In the genomic region with DNA sequence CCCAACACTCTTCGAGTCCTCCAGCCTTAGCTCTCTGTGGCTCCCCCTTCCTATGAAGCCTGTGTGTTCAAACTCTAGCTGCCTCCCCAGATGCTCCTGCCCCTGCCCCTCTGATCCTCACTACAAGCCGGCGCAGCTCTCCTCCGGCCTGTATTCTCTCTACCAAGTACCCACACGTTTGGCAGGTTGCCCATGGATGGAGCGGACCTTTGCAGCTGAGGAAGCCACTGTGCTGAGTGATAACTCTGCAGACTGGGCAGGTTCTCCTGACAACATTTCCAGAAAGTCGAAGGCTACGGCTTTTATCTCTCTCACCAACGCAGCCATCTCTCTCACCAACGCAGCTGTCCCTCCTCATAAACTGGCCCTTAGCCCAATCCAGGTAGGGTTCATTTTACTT, we compare ENCODE assay signal across 29 mouse cellular contexts. TPM values are rescaled to one million over a fixed set of nuclear protein-coding genes. Genes with fewer than 3 reads are reported as not detected.
DNase-seq lines count a peak whose midpoint lies in the region; ATAC-seq and TF ChIP-seq lines count a peak whose summit lies in the region.
"Had no signal": no experiment of that assay in that cellular context is flagged by ENCODE, and none has a peak within 500 bp of the region (broad histone marks: within the 10 kb centered on the region; RNA-seq: fewer than 3 reads in every experiment).

No protein-coding gene starts in this region.

- WGBS in hindbrain, postnatal 0 days, result 69% methylated on average over 10 of the region's 10 CpGs
- 91% methylated on average over 10 of the region's 10 CpGs for WGBS in hindbrain, embryonic 10.5 days

- H3K27ac ChIP-seq in hindbrain, postnatal 0 days, result no peak overlapping the region
- no peak overlapping the region for H3K27ac ChIP-seq in hindbrain, embryonic 10.5 days
- H3K27ac ChIP-seq: embryonic facial prominence, embryonic 10.5 days; embryonic facial prominence, embryonic 15.5 days; hindbrain, embryonic 15.5 days; layer of hippocampus, adult 2 months; limb, embryonic 15.5 days; liver, embryonic 14.5 days; neural tube, embryonic 15.5 days had no signal

- peak; percentile 38 for DNase-seq in hindbrain, postnatal 0 days (ENCODE audit: low spot score)
- no peak for DNase-seq in hindbrain, embryonic 10.5 days (ENCODE audit: low spot score)
- DNase-seq in testis, postnatal 10 days (ENCODE audit: low spot score), result peak; percentile 63
- no peak for DNase-seq in testis, postnatal 14 days (ENCODE audit: low spot score)
- no peak for DNase-seq in kidney, adult 18-20 months
- no peak for DNase-seq in embryo, embryonic 11 days
- DNase-seq: adrenal gland, adult 2 months; cerebellum, adult 8-10 months; gastrocnemius, postnatal 25 days; heart, adult 18-20 months; kidney, adult 2 months; kidney, postnatal 36 days; lung, embryonic 14.5 days; midbrain, embryonic 14.5 days; right cerebral cortex, adult 18-20 months; spleen, adult 18-20 months; thymus, adult 2 months; thymus, postnatal 36 days had no signal

- no peaks in the 10 kb centered on the region for H3K4me1 ChIP-seq in hindbrain, postnatal 0 days (ENCODE audit: insufficient read depth, low read length)
- 0 out of 2 replicates have a peak, but pooled peaks cover 4% of the 10 kb centered on the region for H3K4me1 ChIP-seq in hindbrain, embryonic 10.5 days (replicated peaks)
- H3K4me1 ChIP-seq: embryonic facial prominence, embryonic 10.5 days; embryonic facial prominence, embryonic 15.5 days; hindbrain, embryonic 15.5 days; neural tube, embryonic 15.5 days had no signal

- no peaks in the 10 kb centered on the region for H3K27me3 ChIP-seq in hindbrain, postnatal 0 days (ENCODE audit: insufficient read depth, low read length)
- H3K27me3 ChIP-seq in hindbrain, embryonic 10.5 days (ENCODE audit: insufficient read depth, poor library complexity, severe bottlenecking), result no peaks in the 10 kb centered on the region
- H3K27me3 ChIP-seq: embryonic facial prominence, embryonic 15.5 days; heart, embryonic 12.5 days; hindbrain, embryonic 15.5 days; limb, embryonic 15.5 days; neural tube, embryonic 15.5 days had no signal

- no peaks in the 10 kb centered on the region for H3K36me3 ChIP-seq in hindbrain, postnatal 0 days (ENCODE audit: insufficient read depth, low read length)
- H3K36me3 ChIP-seq in hindbrain, embryonic 10.5 days, result no peaks in the 10 kb centered on the region
- H3K36me3 ChIP-seq: embryonic facial prominence, embryonic 10.5 days; embryonic facial prominence, embryonic 15.5 days; G1E; heart, embryonic 12.5 days; hindbrain, embryonic 15.5 days; limb, embryonic 15.5 days; neural tube, embryonic 15.5 days had no signal

- no peak for ATAC-seq in hindbrain, postnatal 0 days
- peak; percentile 79 for ATAC-seq in common myeloid progenitor, adult 5-6 weeks (replicated peaks; ENCODE audit: low read depth, poor library complexity, severe bottlenecking)
- ATAC-seq: forebrain, embryonic 14.5 days had no signal

- no peak for TF ChIP-seq CTCF in hindbrain, postnatal 0 days (IDR thresholded peaks at IDR 0.05; ENCODE audit: low read depth)

- H3K4me2 ChIP-seq in hindbrain, postnatal 0 days (ENCODE audit: low read depth, low read length), result no peak overlapping the region
- H3K4me2 ChIP-seq: embryonic facial prominence, embryonic 15.5 days; heart, embryonic 12.5 days; hindbrain, embryonic 15.5 days; limb, embryonic 15.5 days; lung, embryonic 14.5 days; neural tube, embryonic 15.5 days had no signal

- H3K4me3 ChIP-seq in hindbrain, postnatal 0 days (ENCODE audit: low read length), result no peak overlapping the region
- H3K4me3 ChIP-seq in hindbrain, embryonic 10.5 days, result no peak overlapping the region
- H3K4me3 ChIP-seq: embryonic facial prominence, embryonic 10.5 days; embryonic facial prominence, embryonic 15.5 days; heart, embryonic 12.5 days; hindbrain, embryonic 15.5 days; layer of hippocampus, adult 2 months; limb, embryonic 15.5 days; neural tube, embryonic 15.5 days had no signal

- H3K9me3 ChIP-seq in hindbrain, postnatal 0 days (ENCODE audit: low read length), result no peaks in the 10 kb centered on the region
- no peaks in the 10 kb centered on the region for H3K9me3 ChIP-seq in hindbrain, embryonic 10.5 days
- H3K9me3 ChIP-seq: embryonic facial prominence, embryonic 10.5 days; embryonic facial prominence, embryonic 15.5 days; G1E; hindbrain, embryonic 15.5 days; limb, embryonic 15.5 days; neural tube, embryonic 15.5 days had no signal

- no peak overlapping the region for H3K9ac ChIP-seq in hindbrain, postnatal 0 days (replicated peaks; ENCODE audit: low read length)
- H3K9ac ChIP-seq: embryonic facial prominence, embryonic 15.5 days; heart, embryonic 12.5 days; hindbrain, embryonic 15.5 days; limb, embryonic 15.5 days; liver, embryonic 14.5 days; lung, embryonic 14.5 days; neural tube, embryonic 15.5 days had no signal

RNA-seq across cellular contexts. Expression of a gene that starts 39.5 kb away (rescaled TPM):
- 11.2 and 15.4 TPM in 2 replicates for total RNA-seq in hindbrain, postnatal 0 days (2014; rRNA removed)
- 0.68 and 0.89 TPM in 2 replicates for polyA plus RNA-seq in hindbrain, postnatal 0 days (2015; fragmentation: Nextera tagmentation; extraction: Ambion mirVana)
- polyA plus RNA-seq in hindbrain, embryonic 10.5 days (2016; fragmentation: Nextera tagmentation; extraction: Ambion mirVana), result 0.25 TPM in 1 of 2 replicates, not detected in the other
- 16.7 and 20.9 TPM in 2 replicates for total RNA-seq in common myeloid progenitor, adult 5-6 weeks (2017)
- total RNA-seq: G1E had no signal
- polyA plus RNA-seq: G1E had no signal

Comparison
In these comparisons a context has a peak if more than half of its experiments do, and no peak if none do; other contexts are left out.
1. DNase-seq: peak in hindbrain, postnatal 0 days (single experiment) and testis, postnatal 10 days (single experiment); none in hindbrain, embryonic 10.5 days (single experiment), testis, postnatal 14 days (single experiment), kidney, adult 18-20 months (single experiment) and embryo, embryonic 11 days (single experiment).